In the genomic region with DNA sequence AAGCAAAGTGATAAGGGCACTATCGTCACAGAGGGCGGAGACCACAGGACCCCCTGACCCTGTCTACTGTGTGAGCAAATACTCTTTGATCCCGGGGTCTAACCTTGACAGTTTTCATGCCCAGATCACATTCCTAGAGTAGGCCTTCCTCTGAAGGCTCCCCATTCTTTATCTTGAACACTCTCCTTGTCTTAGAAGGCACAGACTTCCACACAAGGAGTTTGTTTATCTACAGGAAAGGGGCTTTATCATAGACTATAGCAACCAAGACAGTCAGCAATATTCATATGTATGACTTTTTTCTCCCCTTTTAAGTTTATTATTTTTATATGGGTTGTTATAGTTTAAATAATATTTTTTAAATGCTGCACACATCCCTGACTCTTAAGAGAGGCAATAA, we compare ENCODE assay signal across 1 mouse cellular context.
TF ChIP-seq lines count a peak whose summit lies in the region.

No protein-coding gene starts in this region.

TF ChIP-seq in MEL, 35 proteins besides CTCF, POLR2A, EP300 and RAD21:
- TF ChIP-seq ZMIZ1 (IDR thresholded peaks at IDR 0.05; ENCODE audit: low read depth, low read length): no peak
- no peak for TF ChIP-seq MEF2A (IDR thresholded peaks at IDR 0.05; ENCODE audit: extremely low read depth, insufficient replicate concordance, low read depth, low read length, poor library complexity, severe bottlenecking)
- peak; percentile 27; the same call in 1 of the 2 replicates for TF ChIP-seq TCF12 (IDR thresholded peaks at IDR 0.05; ENCODE audit: low read depth, low read length)
- TF ChIP-seq GATA1 (IDR thresholded peaks at IDR 0.05; ENCODE audit: low read depth, low read length): 0 out of 2 replicates have a peak, but pooled peaks have one; percentile 7
